Mouse (Mus musculus) c-Kit-positive CD71-negative TER-119-negative erythroid progenitor cells, embryonic 14.5 days (primary cell): ENCODE measurements around the gene Gnat3.
"Not testable (repeated sequence)": the region's sequence is repeated elsewhere in the genome, so short reads cannot be mapped to it uniquely, and the experiment has no call there.

ENCODE experiments used
- DNase-seq: peaks from one replicate; pipeline ENCODE4 v3.0.0-alpha.2; 2013; ENCODE audit warnings: low read depth

The Gnat3 gene

GRCm38 (mm10) chr5:17962249-17962648 lies at the start of gene Gnat3:
TSS of gene Gnat3 (plus strand) at chr5:17962549.
- DNase-seq: no peak

DNA sequence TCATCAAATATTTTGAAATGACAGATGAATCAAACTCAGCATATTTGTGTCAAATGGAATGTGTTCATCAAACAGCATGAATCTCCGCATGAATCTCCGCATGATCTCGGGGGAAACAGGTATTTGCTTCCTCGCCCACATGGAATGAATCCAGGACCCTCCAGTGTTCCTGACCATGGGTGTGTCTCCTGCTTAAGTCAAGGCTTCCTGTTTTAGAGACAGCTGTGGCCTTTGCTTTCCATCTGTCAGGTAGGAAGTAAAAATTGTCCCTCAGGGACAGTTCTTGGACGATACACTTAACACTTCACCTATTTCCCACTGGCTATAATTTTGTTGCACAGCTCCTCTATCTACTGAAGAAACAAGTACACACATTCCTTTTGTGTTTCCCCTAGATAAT lies 43.4 kb upstream of the Gnat3 start:
- DNase-seq: no peak

DNA sequence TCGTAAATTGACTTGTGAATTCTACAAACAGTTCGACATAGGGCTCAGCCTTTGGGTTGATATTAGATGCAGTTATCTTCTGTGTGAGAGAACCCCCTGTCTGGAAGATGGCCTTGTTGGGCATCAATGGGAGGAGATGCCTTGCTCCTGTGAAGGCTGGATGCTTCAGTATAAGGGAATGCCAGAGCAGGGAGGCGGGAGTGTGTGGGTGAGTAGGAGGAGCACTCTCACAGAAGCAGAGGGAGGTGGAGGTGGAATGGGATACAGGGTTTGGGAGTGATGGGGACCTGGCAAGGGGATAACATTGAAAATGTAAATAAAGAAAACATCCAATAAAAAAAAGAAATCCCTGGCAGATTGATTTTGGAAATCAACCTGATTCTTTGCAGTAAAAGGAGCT lies 38.7 kb upstream of the Gnat3 start:
- no peak for DNase-seq

- DNase-seq: no peak
Measured at GRCm38 (mm10) chr5:17924085-17924518, 38.2 kb upstream of the Gnat3 start.

GRCm38 (mm10) chr5:17928471-17928870 lies 33.9 kb upstream of the Gnat3 start:
- no peak for DNase-seq

GRCm38 (mm10) chr5:17929006-17929567 lies 33.3 kb upstream of the Gnat3 start:
- no peak for DNase-seq

- DNase-seq: not testable (repeated sequence)
Measured at GRCm38 (mm10) chr5:17931588-17931987, 30.8 kb upstream of the Gnat3 start.

- DNase-seq: no peak
Measured at GRCm38 (mm10) chr5:17934501-17934900, 27.8 kb upstream of the Gnat3 start.

GRCm38 (mm10) chr5:17938170-17938939 lies 24.0 kb upstream of the Gnat3 start:
- DNase-seq: no peak

- no peak for DNase-seq
Measured at GRCm38 (mm10) chr5:17956468-17956867, 5.9 kb upstream of the Gnat3 start.

- no peak for DNase-seq
Measured at GRCm38 (mm10) chr5:17969704-17970390, 7.5 kb downstream of the Gnat3 start.

- no peak for DNase-seq
Measured at GRCm38 (mm10) chr5:17970391-17970730, 8.0 kb downstream of the Gnat3 start.

GRCm38 (mm10) chr5:17980501-17981121 lies 18.3 kb downstream of the Gnat3 start:
- DNase-seq: no peak

DNA sequence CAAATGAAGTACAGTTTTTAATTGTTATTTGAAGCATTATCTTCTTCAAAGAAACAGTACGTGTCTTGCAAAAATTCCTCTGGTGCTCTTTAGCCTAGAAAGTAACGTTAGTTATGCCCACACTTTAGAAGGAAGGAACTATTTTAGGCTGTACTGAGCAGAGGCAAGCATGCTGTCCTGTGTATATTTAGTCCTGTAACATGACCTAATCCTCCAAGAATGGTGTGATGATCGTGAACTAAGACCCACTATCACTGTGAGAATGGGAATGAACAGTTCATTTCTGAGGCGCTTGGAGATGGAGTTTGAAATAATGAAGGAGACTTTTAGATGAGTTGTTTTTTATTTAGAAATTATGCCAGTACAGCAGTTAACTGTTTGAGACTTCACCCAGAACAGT lies 20.4 kb downstream of the Gnat3 start:
- DNase-seq: no peak

DNA sequence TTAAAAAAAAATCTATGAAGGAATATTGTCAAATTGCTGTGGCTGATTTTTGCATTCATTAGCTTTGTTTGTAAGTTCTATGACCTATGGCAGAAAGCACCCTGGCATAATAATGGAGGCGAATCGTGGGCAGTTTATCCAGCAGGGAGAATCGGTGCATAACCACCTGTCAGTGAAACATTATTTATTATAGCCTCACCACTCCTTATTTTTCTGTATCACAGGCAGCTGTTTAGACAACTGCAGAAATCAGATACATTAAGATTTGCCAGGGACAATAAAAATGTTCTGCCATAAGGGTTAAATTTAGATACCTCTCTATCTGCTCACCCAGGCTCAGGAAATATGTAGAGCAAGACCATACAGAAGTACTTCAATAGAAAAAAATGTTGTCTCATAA lies 22.2 kb downstream of the Gnat3 start:
- no peak for DNase-seq

DNA sequence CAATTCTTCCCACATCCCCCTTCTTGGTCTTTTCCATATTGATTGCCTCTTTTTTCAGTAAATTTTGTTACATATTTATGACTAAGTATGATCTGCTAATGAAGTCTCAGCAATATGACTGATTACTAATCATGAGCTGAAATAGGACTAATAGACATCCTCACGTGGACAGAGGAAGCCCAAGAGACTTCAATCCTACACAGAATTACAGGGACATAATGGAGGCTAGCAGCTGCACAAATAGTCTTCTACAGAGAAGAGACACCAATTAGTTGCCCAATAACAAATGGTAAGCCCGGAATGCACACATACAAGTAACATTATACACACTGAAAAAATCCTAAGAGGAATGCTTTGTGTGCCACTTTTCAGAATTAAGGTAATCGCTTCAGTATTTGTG lies 24.3 kb downstream of the Gnat3 start:
- no peak for DNase-seq

DNA sequence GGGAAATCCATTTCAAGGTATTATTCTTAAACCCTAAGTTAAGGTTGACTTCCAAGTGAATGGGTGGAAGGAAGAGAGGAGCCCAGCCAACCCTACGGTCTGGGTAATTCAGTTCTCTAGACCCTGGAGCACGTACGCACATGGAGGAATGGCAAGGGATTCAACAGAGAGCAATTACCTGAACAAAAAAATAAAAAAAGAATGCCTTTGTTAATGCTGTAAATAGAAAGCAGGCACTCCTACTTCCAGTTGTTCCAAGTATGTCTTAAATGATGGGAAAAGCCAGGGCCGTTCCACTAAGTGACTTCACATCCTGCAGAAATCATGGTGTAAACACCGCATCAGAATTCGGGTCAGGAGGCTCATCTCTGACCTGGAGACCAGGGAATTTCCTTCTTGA lies 28.3 kb downstream of the Gnat3 start:
- DNase-seq: no peak

- no peak for DNase-seq
Measured at GRCm38 (mm10) chr5:17999570-17999969, 37.2 kb downstream of the Gnat3 start.

GRCm38 (mm10) chr5:18000185-18000584 lies 37.8 kb downstream of the Gnat3 start:
- no peak for DNase-seq

- DNase-seq: no peak
Measured at GRCm38 (mm10) chr5:18001646-18002045, 39.3 kb downstream of the Gnat3 start.

DNA sequence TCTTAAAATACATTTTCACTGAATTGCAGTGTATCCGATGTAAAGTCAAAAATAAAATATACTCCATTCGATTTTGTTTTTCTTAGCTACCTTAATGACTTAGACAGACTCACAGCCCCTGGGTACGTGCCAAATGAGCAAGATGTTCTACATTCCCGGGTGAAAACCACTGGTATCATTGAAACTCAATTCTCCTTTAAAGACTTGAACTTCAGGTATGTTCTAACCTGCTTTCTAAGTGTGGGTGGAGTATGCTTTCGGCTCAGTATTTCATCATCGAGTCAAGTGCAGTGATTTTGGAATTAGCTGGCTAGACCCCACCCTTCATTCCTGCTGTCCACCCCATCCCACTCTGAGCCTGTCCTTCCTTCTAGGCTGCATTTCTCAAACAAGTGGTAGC lies 41.3 kb downstream of the Gnat3 start:
- DNase-seq: no peak

DNA sequence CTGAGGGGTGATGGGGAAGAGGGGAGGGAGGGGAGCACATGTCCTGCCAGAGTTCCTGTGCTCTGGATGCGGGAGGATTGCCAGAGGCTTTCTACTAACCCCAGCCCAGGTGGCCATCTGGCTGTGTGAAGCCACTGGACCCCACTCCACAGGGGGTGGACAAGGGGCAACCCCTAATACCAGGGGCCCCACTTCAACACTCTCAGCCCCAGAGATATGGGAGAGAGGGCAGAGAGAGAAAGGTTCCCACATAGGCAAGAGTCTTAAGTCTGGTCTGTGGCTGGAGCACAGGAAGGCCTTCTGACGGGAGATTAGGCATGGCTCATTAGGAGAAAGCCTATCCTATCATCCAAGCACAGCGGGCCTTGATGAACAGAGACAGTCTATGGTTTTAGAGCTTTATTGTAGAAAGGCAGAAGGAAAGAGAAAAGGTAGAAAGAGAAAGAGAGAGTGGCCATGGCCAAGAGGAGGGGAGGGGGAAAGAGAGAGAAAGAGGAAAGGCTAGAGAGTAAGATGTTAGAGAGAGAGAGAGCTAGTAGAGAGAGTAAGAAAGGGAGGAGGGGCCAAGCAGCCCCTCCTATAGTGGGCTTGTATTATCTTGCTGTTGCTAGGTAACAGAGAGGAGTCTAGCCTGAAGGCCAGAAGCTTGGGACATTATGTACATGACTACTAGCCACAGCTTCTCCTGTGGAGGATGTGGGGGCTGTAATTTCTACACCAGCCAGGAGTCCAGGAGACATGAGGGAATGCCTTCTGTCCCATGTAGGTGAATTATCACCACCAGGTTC lies 42.7 kb downstream of the Gnat3 start:
- DNase-seq: no peak
